Mouse (Mus musculus) limb, embryonic 15.5 days (tissue): ENCODE data around the gene Trmt10a. TPM values are rescaled to one million over a fixed set of nuclear protein-coding genes. Genes with fewer than 3 reads are reported as not detected.

Experiments
- ATAC-seq: fragments of 200-750 bp; cut with Nextera tagmentation; 2 replicates; pipeline ENCODE4 v1.8.0; 2017; ENCODE audit warnings: low read depth, moderate TSS enrichment; ENCODE audit not compliant: insufficient number of reproducible peaks, low FRiP score, low TSS enrichment
- H3K27ac ChIP-seq: fragments of 300-500 bp; sonication (generic); 2 replicates; pipeline ENCODE4 v1.5.1; 2015; ENCODE audit warnings: moderate library complexity, mild to moderate bottlenecking, inconsistent platforms
- H3K27me3 ChIP-seq: fragments of 300-500 bp; sonication (generic); 2 replicates; pipeline ENCODE4 v1.6.1; 2015; ENCODE audit warnings: inconsistent platforms
- H3K36me3 ChIP-seq: fragments of 300-500 bp; sonication (generic); 2 replicates; pipeline ENCODE4 v1.6.1; 2015; ENCODE audit warnings: inconsistent platforms
- H3K4me1 ChIP-seq: fragments of 300-500 bp; sonication (generic); 2 replicates; pipeline ENCODE4 v1.6.1; 2015; ENCODE audit warnings: inconsistent platforms
- H3K4me2 ChIP-seq: fragments of 300-500 bp; sonication (generic); 2 replicates; pipeline ENCODE4 v1.6.1; 2015; ENCODE audit warnings: mild to moderate bottlenecking, inconsistent platforms
- H3K4me3 ChIP-seq: fragments of 300-500 bp; sonication (generic); 2 replicates; pipeline ENCODE4 v1.5.1; 2015; ENCODE audit warnings: mild to moderate bottlenecking, inconsistent platforms
- H3K9ac ChIP-seq: fragments of 300-500 bp; sonication (generic); 2 replicates; pipeline ENCODE4 v1.6.1; 2015; ENCODE audit warnings: inconsistent platforms
- H3K9me3 ChIP-seq: fragments of 300-500 bp; sonication (generic); 2 replicates; pipeline ENCODE4 v1.6.1; 2016; ENCODE audit warnings: inconsistent platforms
- WGBS: fragments of 180-500 bp; shearing (Covaris S2); methylation state at CpG from one replicate; pipeline ENCODE4 v1.1.7; 2015; 5-methylcytosine and 5-hydroxymethylcytosine counted together
- polyA plus RNA-seq: library from polyadenylated mRNA; unstranded; fragments of >200 nt; fragmentation: Nextera tagmentation; extraction: Ambion mirVana; gene quantifications from 2 replicates; pipeline ENCODE4 v1.2.1, GENCODE M21; 2015

The Trmt10a gene
- polyA plus RNA-seq, 1 experiment from 2014 or later, result 9.0 TPM

DNA sequence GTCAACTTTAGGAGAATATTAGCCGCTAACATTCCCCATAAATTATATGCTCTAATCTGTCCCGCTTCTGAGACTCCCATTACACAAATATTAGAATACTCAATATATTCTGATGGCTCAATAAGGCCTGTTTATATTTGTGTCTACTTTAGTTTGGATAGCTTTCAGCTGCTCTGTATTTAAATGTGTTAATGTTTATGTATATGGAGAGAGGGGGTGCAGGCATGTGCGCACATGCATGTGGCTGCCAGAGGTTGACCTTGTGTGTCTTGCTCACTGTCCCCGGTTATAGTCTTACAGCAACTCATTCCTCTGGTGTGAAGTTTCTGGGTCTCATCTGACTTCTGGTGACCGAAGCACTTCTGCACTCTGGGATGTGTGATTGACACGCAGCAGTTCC lies 32.3 kb downstream of the Trmt10a start:
- H3K27ac ChIP-seq, result no peak overlapping the region
- ATAC-seq, result no peak
- no peaks in the 10 kb centered on the region for H3K9me3 ChIP-seq
- H3K9ac ChIP-seq, result no peak overlapping the region
- H3K4me2 ChIP-seq, result no peak overlapping the region
- no peaks in the 10 kb centered on the region for H3K27me3 ChIP-seq
- no peaks in the 10 kb centered on the region for H3K36me3 ChIP-seq
- 80% methylated on average over 6 of the region's 6 CpGs for WGBS
- H3K4me3 ChIP-seq, result no peak overlapping the region
- H3K4me1 ChIP-seq, result no peaks in the 10 kb centered on the region

DNA sequence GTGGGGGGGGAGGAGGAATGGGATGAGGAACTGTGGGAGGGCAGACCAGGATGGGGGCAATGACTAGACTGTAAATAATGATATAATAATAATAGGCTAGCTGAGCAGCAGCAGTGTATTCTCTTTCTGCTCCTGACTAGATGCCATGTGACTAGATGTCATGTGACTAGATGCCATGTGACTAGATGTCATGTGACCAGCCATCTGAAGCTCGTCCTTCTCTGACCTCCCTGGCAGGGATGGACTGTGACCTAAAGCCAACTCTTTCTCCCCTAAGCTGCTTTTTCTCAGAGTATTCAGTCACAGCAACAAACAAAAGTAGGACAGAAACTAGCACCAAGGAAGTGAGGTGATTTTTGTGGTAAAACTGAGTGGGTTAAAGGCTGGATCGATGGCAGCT lies 38.8 kb downstream of the Trmt10a start:
- Histone ChIP-seq H3K27me3 (no peaks in the 10 kb centered on the region), H3K4me1 (no peaks in the 10 kb centered on the region), H3K4me3 (no peak overlapping the region), H3K27ac (no peak overlapping the region), H3K4me2 (no peak overlapping the region), H3K36me3 (no peaks in the 10 kb centered on the region), H3K9ac (no peak overlapping the region), H3K9me3 (no peaks in the 10 kb centered on the region)
- ATAC-seq, result no peak
- WGBS, result 81% methylated on average over 2 of the region's 2 CpGs

DNA sequence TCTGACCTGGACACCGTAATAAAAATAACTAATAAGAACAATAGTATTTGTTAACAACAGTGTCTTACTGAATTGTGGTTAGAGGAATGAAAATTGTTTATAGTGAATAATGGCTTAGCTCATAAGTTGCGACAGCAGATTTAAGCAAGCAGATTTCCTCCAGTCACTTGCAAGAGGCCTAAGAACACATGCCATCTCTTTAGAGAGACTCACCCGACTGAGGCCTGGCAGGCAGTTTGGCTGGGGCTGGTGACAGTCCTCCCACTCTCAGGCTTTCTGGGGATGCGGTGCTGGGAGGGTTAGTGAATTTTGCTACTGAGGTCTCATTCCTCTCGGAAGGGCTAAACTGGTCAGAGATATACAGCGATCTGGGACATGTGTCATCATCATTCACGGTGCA lies 40.1 kb downstream of the Trmt10a start:
- 83% methylated on average over 7 of the region's 7 CpGs for WGBS
- no peak for ATAC-seq

DNA sequence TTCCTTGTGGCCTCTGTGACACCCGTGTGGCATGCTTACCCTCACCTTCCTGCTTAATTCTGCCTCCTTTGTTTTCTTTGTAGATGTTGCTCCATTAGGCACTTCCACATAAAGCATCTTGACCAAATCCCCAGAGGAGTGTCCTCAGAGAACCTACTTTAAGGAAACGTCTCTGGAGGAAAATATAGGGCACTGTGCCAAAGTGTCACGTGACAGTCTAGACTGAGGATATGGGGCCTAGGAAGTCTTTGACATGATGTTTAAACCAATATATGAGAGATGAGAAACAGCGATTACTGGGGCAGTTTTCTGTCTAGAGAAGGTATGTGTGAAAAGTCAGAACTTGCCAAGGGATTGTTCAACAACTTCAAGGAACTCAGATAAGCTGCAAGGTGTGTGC lies 42.0 kb downstream of the Trmt10a start:
- H3K27me3 ChIP-seq, result no peaks in the 10 kb centered on the region
- no peak overlapping the region for H3K27ac ChIP-seq
- H3K4me3 ChIP-seq, result no peak overlapping the region
- H3K36me3 ChIP-seq, result no peaks in the 10 kb centered on the region
- no peak overlapping the region for H3K9ac ChIP-seq
- no peaks in the 10 kb centered on the region for H3K4me1 ChIP-seq
- no peak overlapping the region for H3K4me2 ChIP-seq
- no peak for ATAC-seq
- no peaks in the 10 kb centered on the region for H3K9me3 ChIP-seq
- 57% methylated on average over 4 of the region's 4 CpGs for WGBS

More for the DNA sequence above, 40.1 kb downstream of the Trmt10a start:
- Histone ChIP-seq H3K9ac (no peak overlapping the region), H3K27ac (no peak overlapping the region), H3K27me3 (no peaks in the 10 kb centered on the region), H3K4me1 (no peaks in the 10 kb centered on the region), H3K36me3 (no peaks in the 10 kb centered on the region), H3K9me3 (no peaks in the 10 kb centered on the region), H3K4me2 (no peak overlapping the region), H3K4me3 (no peak overlapping the region)

DNA sequence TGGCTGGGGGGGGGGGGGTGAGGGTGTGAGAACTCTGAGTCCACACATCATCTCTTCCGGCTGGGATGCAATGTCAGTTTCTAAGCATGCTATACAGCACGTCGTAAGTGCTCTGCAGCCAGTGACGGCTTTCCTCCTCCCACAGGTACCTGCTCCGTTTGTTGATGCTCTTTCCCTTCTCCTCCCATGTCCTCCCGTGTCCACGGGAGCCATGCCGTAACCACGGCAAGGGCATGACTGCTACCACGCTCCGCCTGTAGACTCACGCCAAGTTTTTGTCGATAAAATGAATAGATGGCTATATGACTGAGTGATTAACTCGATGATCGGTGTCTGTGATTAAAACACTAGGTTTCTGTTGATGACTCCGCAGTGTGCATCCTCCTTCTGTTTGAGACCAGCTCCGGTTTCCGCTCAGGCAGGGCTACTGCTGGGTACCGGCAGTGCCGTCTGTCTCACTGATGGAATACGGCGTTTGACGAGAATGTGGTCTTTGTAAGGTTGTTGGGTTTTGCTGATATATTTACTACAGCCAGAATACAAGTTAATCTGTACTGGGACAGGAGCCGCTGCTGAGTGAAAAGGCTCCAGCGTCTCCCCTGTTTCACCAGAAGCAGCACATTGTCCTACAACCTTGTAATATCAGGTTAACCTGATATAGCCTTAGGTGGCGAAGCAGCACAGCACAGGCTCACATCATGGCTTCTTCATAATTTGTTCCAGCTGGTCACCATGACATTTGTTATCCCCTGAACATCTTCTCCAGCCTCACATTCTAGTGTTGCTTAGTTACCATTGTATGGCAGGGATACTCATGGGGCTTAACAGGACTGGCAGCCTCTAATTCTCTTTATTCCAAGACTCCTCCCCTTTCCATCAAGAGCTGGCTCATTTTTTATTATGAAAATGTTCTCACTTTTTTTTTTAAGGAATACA lies 43.0 kb downstream of the Trmt10a start:
- WGBS, result 89% methylated on average over 26 of the region's 26 CpGs
- no peak overlapping the region for H3K27ac ChIP-seq
- no peaks in the 10 kb centered on the region for H3K9me3 ChIP-seq
- no peak overlapping the region for H3K4me2 ChIP-seq
- no peak overlapping the region for H3K4me3 ChIP-seq
- H3K27me3 ChIP-seq, result no peaks in the 10 kb centered on the region
- H3K36me3 ChIP-seq, result no peaks in the 10 kb centered on the region
- ATAC-seq, result no peak
- no peaks in the 10 kb centered on the region for H3K4me1 ChIP-seq
- H3K9ac ChIP-seq, result no peak overlapping the region

DNA sequence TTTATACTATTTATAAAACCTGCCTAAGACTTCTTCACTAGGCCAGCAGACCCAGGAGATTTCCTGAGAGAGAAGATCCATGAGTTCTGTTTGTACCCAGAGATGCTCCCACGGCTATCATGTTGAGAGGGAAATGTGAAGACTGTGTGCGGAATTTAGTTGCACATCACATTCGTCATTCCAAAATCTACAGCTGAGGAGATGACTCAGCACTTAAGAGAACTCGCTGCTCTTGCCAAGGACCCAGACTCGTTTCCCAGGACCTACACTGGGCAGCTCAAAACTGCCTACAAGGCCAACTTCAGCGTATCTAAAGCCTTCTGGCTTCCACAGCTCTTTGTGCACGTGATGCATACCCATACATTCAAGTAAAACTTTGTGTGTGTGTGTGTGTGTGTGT lies 49.0 kb downstream of the Trmt10a start:
- Histone ChIP-seq H3K4me3 (no peak overlapping the region), H3K4me1 (no peaks in the 10 kb centered on the region), H3K36me3 (no peaks in the 10 kb centered on the region), H3K9ac (no peak overlapping the region), H3K4me2 (no peak overlapping the region), H3K9me3 (no peaks in the 10 kb centered on the region), H3K27ac (no peak overlapping the region), H3K27me3 (no peaks in the 10 kb centered on the region)
- WGBS, result 76% methylated on average over 7 of the region's 7 CpGs
- ATAC-seq, result no peak

DNA sequence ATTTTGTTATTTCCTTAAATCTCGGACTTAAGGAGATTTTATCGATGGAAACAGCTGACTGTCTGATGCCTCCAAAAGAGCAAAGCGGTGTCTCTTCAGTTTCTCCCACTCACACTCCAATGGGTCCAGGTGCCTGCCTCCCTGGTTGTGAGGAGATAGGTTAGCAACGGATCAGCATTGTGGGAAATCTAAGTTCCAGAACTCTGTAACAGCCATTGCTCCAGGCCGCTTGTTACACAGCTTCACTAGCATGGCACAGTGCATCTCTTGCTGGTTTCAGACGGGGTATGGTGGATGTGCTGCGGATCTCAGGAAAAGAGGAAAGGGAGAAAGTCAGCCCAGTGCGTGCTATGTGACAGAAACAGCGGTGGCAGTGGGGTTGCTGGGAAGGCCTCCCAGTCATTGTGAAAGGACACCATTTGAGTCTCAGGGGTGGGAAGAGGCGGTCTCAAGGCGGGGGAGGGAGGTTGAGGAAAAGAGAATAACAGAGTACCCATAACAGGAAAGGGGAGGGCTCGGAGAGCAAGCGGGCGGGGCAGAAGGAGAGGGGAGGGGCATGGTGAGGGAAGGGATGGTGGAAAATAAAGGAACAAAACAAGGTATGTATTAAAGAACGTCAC lies 50.5 kb downstream of the Trmt10a start, which contains the start of gene 4930579F01Rik:
Gene 4930579F01Rik, minus strand, starts transcription at position 143 of the 620 bp plus-strand sequence.
- 88% methylated on average over 15 of the region's 15 CpGs for WGBS
- H3K4me1 ChIP-seq, result no peaks in the 10 kb centered on the region
- no peak within 1 kb of the TSS for H3K4me3 ChIP-seq
- no peak for ATAC-seq
- H3K9ac ChIP-seq, result no peak within 1 kb of the TSS
- no peak within 1 kb of the TSS for H3K27ac ChIP-seq
- H3K4me2 ChIP-seq, result no peak within 1 kb of the TSS
- no peaks in the 10 kb centered on the region for H3K9me3 ChIP-seq
- no peaks in the 10 kb centered on the region for H3K36me3 ChIP-seq
- no peaks in the 10 kb centered on the region for H3K27me3 ChIP-seq

DNA sequence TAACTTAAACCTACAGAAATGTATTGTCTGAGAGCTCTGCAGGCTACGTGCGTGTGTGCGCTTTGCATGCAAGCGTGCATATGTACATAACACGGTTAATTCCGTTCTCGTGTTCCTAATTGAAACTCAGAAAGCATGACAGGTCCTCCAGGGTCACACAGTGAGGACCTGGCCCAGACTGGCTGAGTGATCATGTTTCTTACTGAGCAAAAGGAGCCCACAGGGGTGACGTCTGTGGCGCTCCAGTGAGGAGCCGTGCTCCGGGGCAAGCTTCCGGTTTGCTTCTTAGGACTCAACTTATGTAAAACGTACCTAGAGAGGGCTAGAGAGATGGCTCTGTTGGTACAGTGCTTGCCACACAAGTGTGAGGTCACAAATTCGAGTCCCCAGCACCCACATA lies 53.8 kb downstream of the Trmt10a start:
- Histone ChIP-seq H3K36me3 (no peaks in the 10 kb centered on the region), H3K9me3 (no peaks in the 10 kb centered on the region), H3K4me3 (no peak overlapping the region), H3K4me2 (no peak overlapping the region), H3K27ac (no peak overlapping the region), H3K9ac (no peak overlapping the region), H3K27me3 (no peaks in the 10 kb centered on the region), H3K4me1 (no peaks in the 10 kb centered on the region)
- WGBS, result 76% methylated on average over 14 of the region's 14 CpGs
- ATAC-seq, result no peak

DNA sequence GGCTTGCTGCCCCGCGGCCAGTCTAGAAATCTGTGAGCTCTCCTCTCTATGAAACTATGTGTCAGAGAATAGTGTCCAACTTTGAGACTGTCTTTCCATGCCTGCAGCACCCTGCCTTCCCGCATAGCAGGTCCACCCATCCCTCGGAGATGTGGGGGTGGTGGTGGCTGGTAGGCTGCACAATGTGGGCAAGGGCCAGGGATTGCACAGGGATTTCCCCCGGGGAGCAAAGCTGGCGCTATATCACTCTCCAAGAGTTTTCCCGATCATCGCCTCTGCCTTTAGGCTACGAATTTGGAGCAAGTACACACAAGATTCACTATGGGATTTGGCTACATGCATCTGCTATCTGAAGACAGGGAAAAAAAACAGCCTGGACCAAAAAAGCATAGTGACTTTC lies 54.3 kb downstream of the Trmt10a start:
- H3K4me2 ChIP-seq, result no peak overlapping the region
- no peak overlapping the region for H3K9ac ChIP-seq
- ATAC-seq, result no peak
- no peaks in the 10 kb centered on the region for H3K27me3 ChIP-seq
- H3K36me3 ChIP-seq, result no peaks in the 10 kb centered on the region
- H3K27ac ChIP-seq, result no peak overlapping the region
- no peak overlapping the region for H3K4me3 ChIP-seq
- WGBS, result 57% methylated on average over 9 of the region's 9 CpGs
- no peaks in the 10 kb centered on the region for H3K4me1 ChIP-seq
- no peaks in the 10 kb centered on the region for H3K9me3 ChIP-seq

DNA sequence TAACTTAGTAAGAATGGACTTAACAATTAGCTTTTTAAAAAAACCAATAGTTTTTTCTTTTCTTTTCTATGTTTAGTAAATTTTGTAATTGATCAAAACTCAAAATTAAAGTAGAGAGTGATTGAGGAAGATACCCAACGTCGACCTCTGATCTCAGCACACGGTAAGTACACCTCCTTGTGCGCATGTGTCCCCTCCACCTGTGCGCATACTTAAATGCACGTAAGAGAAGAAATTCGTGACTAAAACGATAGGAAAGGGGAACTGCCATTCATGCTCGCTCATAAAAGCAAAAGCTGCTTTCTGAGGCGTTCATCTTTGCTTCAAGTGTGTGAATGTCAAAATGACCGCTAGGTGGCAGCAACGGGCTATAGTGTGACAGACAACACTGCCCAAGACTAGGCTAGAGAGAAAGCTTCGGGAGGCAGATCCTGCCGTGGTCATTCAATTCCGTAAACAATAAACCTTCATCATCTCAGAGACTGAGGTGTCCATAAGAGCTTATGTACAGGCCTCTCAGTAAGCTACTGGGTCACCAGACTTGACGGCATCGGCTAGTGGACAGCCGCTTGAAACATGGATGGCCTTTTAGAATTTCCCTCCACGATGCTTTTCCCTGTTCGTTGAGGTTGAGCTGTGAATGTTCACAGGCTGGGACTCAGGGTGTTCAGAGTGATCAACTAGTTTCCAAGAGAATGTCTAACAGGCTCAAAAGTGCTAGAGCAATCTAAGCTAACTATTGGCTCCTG lies 54.9 kb downstream of the Trmt10a start:
- H3K9ac ChIP-seq, result no peak overlapping the region
- 26% methylated on average over 20 of the region's 20 CpGs for WGBS
- H3K36me3 ChIP-seq, result no peaks in the 10 kb centered on the region
- 0 out of 2 replicates have a peak overlapping the region, but pooled peaks have one; percentile 17 for H3K4me3 ChIP-seq
- H3K27me3 ChIP-seq, result no peaks in the 10 kb centered on the region
- no peaks in the 10 kb centered on the region for H3K9me3 ChIP-seq
- ATAC-seq, result no peak
- peak overlapping the region; percentile 40 for H3K4me2 ChIP-seq
- no peak overlapping the region for H3K27ac ChIP-seq
- no peaks in the 10 kb centered on the region for H3K4me1 ChIP-seq

DNA sequence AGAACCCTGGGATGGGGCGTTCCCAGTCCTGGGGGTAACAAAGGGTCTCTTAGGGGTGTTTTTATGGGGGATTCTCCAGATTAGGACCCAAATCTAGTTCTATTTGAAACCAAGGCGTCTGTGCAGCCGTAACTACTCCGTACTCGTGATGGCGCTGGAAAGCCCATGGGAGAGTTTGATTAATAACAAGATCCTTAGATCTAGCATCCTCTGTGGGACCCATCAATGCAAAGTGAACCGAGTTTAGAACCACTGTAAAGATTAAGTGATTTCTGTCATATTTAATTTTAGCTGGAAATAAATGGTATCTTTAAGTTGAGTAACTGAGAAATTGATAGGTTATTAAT lies 55.4 kb downstream of the Trmt10a start:
- no peak for ATAC-seq
- Histone ChIP-seq H3K4me3 (no peak overlapping the region), H3K36me3 (no peaks in the 10 kb centered on the region), H3K9ac (no peak overlapping the region), H3K4me2 (no peak overlapping the region), H3K27me3 (no peaks in the 10 kb centered on the region), H3K27ac (no peak overlapping the region), H3K4me1 (no peaks in the 10 kb centered on the region), H3K9me3 (no peaks in the 10 kb centered on the region)
- WGBS, result 74% methylated on average over 7 of the region's 7 CpGs

DNA sequence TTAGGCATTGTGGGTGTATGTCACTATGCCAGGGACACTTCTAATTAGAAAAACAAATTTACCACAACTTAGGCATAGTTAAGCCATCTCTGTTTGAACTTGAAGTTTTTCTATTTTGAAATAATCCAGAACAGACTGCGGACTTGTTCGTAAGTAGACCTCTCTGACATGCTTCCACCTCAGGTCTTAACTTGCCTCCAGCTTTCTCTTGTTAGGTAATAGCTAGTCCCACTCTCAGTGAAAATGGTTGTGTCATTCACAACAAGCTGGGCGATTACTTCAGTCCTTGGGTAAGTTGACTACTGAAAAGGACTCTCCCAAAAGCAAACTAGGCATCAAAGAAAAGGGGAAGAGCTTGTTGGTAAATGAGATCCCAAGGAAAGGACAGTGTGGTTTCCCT lies 65.6 kb downstream of the Trmt10a start:
- 80% methylated on average over 3 of the region's 3 CpGs for WGBS
- H3K9me3 ChIP-seq, result no peaks in the 10 kb centered on the region
- no peak for ATAC-seq

More for the DNA sequence above, 65.6 kb downstream of the Trmt10a start:
- H3K4me1 ChIP-seq, result no peaks in the 10 kb centered on the region
- no peak overlapping the region for H3K27ac ChIP-seq
- no peaks in the 10 kb centered on the region for H3K36me3 ChIP-seq
- no peak overlapping the region for H3K9ac ChIP-seq
- H3K27me3 ChIP-seq, result no peaks in the 10 kb centered on the region
- no peak overlapping the region for H3K4me3 ChIP-seq
- no peak overlapping the region for H3K4me2 ChIP-seq
